Mouse (Mus musculus): ENCODE measurements at regions not wholly inside any gene's neighbourhood (a gene's known extent, or its start where the extent isn't known, plus 50 kb on each side); places are given as distances from the start of the nearest gene placed in this dataset.

- DNase-seq = no peak
Measured at GRCm38 (mm10) chr3:21824101-21824880, 252.2 kb upstream of the Tbl1xr1 start.

DNA sequence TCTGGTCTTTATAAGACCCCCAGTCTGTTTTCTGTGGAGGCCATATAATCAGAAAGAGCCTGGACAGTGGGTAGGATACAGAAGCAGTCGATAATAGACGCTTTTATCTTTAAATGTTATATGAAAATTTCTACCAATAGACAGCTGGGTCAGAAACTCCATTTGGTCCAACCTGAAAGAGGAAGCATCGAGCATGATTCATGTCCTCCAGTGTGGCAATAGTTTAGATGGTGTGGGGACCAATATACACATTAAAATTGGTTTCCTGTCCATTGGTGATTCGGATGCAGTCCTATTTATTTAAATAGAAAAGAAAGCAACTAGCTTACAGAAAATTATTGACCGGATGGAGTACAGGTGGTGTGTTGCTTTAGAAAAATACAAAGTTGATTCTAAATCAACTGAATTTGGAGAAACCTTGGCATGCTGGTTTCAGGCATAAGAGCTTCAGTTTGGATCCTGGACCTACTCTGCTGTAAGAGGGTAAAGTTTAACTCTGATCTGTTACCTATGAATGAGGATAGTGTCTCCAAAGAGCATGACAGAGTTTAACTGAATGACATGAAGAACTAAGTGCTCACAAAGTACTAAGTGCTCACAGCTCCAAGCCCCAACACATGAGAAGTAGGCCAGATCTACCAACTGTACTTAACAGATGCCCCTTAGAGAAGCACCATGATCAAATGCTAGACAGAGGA, 251.4 kb upstream of the Tbl1xr1 start:
- DNase-seq = no peak

GRCm38 (mm10) chr3:21827656-21828055, 248.8 kb upstream of the Tbl1xr1 start:
- DNase-seq = no peak

DNA sequence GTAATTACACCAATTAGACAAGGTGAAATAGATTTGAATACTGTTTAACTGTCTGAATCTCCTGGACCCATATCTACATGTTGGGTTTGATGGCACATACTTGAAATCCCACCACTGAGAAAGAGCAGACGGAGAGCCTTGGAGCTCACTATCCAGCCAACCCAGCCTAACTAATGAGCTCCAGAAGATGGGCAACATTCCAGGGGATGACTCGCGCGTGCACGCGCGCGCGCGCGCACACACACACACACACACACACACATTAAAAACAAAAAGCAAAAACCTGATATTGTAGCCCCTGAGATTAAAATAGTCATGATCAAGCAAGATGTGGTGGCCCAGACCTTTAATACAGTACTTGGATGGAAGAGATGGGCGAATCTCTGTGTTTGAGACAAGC, 243.3 kb upstream of the Tbl1xr1 start:
- no peak for DNase-seq

DNA sequence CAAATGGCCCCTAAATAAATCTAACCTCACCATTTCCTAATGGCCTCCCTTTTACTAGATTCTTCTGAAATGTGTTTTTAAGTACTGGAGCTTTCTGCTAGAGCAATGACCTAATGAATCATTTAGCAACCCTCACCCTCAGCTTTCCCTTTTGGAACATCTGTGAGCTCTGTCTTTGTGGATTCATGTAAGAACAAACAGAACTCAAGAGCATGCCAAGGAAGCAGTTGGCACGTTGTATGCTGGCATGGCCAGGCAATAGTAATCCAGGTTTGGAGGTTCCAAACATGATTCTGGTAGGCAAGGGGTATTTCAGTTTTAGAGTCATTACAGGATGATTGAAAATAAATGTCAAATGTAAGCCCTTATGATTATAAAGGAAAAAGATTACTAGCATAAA, 240.9 kb upstream of the Tbl1xr1 start:
- no peak for DNase-seq

DNA sequence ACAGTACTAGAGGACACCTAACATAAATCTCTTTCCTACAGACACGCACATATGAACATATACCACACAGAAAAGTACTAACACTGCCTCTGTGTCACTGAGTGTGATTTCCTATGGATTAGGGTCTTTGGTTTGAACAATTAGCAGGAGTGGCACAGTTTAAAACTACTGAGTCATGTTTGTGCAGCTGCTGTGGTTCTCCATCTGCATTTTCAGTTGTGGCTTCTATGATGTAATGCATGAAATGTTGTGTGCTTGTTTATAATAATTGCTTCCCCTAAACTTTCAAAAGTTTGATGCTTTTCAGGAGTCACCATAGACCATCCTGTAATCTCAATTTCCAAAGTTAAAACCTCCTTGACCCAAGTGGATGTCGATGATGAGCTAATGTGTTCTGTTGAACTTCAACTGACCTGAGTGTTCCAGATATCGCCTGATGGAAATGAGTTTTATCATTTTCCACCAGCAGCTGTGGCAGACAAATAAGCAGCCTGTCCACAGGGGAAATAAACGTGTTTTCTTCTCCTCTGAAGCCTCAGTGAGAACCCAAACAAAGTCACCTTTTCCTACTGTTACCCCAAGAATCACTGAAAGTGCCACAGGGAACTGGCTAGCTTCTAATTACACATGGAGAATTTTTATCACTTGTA, 239.0 kb upstream of the Tbl1xr1 start:
- DNase-seq = no peak

DNA sequence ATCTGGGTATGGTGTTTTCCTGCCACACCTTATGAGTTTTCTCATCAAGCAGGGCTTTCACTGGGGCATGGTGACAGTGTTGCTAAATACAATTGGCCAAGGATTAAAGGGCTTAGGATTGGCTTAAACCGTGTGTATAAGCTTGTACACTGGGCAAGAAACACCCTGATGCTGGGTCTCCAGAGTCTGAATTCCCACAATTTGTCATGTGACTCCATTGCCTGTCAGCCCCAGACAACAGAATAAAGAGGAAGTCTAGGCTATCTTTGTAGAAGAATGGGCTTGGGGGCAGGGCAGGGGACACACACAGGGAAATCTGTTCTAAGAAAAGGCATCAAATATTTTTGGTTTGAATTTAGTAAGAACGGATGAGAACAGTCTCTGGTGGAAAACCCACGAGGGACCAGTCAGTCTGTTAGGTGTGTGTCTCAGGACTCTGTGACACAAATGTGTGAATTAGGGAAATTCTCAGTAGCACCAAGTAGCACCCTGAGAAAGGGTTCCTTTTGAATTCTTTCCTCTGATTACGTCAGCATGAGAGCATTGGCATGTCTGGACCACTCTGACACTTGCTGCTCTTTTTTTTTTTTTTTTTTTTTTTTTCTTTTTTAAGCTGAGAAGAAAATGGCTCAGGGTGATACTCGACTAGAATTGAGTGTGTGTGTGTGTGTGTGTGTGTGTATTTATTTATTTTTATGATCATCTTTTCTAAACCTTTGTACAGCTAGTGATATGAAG, 235.5 kb upstream of the Tbl1xr1 start:
- no peak for DNase-seq

DNA sequence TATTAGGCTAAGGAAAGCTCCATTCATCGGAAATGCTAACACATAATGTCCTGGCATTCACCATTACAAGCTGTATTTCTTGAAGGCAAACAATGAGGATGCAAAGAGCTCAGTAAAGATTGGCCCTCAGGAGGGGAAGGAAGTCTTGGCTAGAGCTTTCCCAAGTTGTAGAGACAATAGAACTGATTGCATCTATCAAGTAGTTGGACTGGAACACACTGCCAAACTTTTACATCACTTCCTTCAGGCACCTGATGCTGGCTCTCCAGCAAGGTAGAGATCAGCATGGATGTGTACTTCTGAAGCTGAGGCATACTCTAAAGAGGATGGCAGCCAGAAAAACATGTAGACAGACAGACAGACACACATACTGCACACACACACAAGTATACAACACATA, 234.9 kb upstream of the Tbl1xr1 start:
- no peak for DNase-seq

- DNase-seq = no peak
Measured at GRCm38 (mm10) chr3:21842545-21843291, 233.7 kb upstream of the Tbl1xr1 start.

- DNase-seq = no peak
Measured at GRCm38 (mm10) chr3:21843292-21843852, 233.1 kb upstream of the Tbl1xr1 start.

- DNase-seq = no peak
Measured at GRCm38 (mm10) chr3:21849831-21850230, 226.6 kb upstream of the Tbl1xr1 start.

DNA sequence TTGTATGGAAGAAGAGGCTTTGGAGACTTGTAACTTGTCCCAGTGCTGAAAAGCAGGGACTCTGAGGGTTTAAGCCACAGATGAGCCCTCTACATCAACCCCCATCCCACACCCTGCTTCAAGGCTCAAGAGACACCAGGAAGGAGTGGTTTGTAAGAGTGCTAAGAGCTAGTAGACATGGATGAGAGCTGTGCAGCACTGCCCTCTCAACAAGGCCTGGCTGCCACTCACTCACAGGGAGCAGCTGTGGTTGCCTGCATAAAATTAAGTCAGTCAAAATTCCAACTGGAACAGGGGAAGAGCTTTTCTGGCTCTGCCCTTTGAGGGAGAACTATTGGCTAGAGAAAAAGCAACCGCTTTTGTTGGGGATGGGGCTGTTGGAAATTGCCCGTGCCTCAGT, 225.5 kb upstream of the Tbl1xr1 start:
- no peak for DNase-seq

DNA sequence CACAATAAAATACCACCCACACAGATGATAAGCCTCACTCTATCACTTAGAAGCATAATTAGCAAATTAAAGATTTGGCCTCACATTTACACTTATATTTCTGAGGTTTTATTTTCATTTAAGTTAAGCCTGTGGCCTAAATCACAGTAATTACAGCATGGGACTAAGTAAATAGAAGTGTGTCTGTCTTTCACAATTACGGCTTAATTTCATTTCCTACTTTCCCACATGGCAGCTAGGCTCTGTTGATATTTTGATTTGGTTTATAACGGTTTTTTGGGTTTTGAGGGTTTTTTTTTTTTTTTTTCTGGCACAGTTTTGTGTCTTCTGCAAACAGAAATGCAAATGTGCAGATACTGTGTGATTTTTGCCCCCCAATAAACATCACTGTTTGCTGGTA, 222.1 kb upstream of the Tbl1xr1 start:
- DNase-seq = no peak

DNA sequence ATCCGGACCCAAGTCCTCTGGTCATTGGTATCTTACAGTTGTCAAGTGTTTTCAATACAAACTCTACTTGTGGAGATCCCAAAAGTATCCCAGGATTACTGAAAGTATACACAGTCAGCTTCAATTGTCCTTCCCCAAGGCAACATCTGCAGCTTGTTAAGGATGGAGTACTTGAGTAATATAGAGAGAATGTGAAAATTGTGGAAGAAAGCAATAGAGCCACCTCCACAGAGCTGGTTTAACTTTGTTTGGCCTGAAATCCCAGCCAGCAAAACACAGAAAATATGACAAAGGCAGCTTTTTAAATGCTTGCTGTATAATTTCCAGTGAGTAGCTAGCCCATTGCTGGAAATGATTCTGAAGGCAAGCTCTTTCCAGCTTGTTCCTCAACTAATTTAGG, 217.0 kb upstream of the Tbl1xr1 start:
- DNase-seq = no peak

GRCm38 (mm10) chr3:21860915-21861635, 215.4 kb upstream of the Tbl1xr1 start:
- DNase-seq = no peak

DNA sequence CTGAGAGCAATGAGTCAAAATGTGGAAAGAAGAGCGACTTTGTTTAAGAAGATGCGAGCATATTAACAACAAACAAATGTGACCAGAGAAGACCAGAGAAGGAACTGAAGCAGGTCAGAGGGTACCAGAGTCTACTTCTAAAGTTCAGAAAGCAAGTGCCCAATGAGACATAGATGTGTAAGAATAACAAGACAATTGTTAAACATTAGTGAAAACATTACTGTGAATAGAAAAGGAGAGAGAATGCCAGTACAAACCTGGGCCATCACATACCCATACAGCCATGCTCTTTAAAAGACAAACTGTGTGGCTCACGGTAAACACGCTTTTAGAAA, 214.8 kb upstream of the Tbl1xr1 start:
- no peak for DNase-seq

GRCm38 (mm10) chr3:21864391-21864790, 212.1 kb upstream of the Tbl1xr1 start:
- DNase-seq = no peak

DNA sequence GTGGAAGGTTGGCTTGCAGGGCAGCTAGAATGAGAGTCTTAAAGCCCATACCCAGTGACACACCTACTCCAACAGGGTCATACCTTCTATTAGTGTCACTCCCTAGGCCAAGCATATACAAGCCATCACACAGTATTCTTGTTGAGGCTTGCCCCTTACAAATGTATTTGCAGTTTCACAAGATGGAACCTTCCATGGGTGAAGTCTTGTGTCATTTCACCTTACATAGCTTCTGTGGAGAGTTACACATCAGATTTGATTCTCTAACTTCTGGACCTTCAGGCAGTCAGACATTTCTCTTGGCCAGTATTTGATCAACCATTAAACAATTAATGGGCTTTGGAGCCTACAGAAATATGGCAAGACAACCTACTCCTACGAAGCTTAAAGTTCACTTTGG, 210.6 kb upstream of the Tbl1xr1 start:
- DNase-seq = no peak

DNA sequence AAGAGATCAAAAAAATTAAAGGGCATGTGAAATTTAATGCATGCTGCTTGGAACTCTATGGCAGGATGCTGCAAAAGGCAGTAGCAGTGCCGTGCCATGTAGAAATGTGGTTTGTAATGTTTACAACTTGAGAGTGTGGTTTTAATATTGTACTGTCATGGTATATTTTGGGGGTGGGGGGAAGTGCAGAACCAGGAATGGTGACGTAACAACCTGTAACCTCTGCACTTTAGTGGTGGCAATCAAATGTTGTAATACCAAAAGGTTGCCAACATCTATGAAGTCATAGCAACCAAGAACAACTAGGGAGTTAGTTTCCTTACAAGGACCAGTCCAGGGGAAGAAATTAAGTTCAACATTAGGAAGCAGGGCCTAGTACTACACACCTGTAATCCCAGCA, 198.1 kb upstream of the Tbl1xr1 start:
- no peak for DNase-seq

GRCm38 (mm10) chr3:21884216-21884615, 192.2 kb upstream of the Tbl1xr1 start:
- no peak for DNase-seq

GRCm38 (mm10) chr3:21888710-21889109, 187.7 kb upstream of the Tbl1xr1 start:
- DNase-seq = no peak
